Mouse (Mus musculus): ENCODE measurements around the gene Cbx4.

- TF ChIP-seq CTCF (conservative IDR thresholded peaks at IDR 0.05; ENCODE audit: insufficient read depth, insufficient read length, low read depth, low read length): no peak
- no peak for TF ChIP-seq POLR2A (IDR thresholded peaks at IDR 0.05; ENCODE audit: low read depth, low read length)
These were observed 10.2 kb downstream of the Cbx4 start for GRCm38 (mm10) chr11:119075805-119076204.
